ENCODE assay signal across 12 mouse cellular contexts in the genomic region with DNA sequence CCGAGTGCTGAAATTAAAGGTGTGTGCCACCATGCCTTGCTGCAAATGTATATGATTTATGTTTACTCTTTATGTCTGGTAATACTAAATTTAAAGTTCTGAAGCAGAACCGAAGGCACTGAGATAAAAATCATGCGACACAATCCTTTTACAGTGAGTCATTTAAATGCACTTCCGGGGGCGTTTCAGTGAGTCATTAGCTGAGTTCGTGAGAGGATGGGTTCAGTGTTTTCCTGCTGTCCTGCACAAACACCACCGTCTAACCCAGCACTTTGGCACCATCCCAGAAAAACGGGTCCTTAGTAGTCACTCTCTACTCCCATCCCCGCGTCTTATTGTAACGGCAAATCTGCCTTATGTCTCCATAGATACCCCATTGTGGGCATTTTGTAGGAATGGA. TPM values are rescaled to one million over a fixed set of nuclear protein-coding genes. Genes with fewer than 3 reads are reported as not detected.
DNase-seq lines count a peak whose midpoint lies in the region; ATAC-seq and TF ChIP-seq lines count a peak whose summit lies in the region.
"Had no signal": no experiment of that assay in that cellular context is flagged by ENCODE, and none has a peak within 500 bp of the region (broad histone marks: within the 10 kb centered on the region; RNA-seq: fewer than 3 reads in every experiment).

No protein-coding gene starts in this region.

- CTCF ChIA-PET in Patski (lab: Charles Lee), result interaction anchor here (1.4 to 1.8 kb wide), 2 partner anchors 30 to 49 kb away, joined by 4 to 11 read pairs; partner anchors contain the start of gene Ccdc126

- no peak overlapping the region for H3K4me2 ChIP-seq in hindbrain, postnatal 0 days (ENCODE audit: low read depth, low read length)
- H3K4me2 ChIP-seq in intestine, postnatal 0 days (replicated peaks; ENCODE audit: low read depth), result no peak overlapping the region
- H3K4me2 ChIP-seq: embryonic facial prominence, embryonic 15.5 days; heart, embryonic 13.5 days; hindbrain, embryonic 12.5 days; lung, embryonic 14.5 days; neural tube, embryonic 15.5 days had no signal

- ATAC-seq in hindbrain, postnatal 0 days, result no peak
- no peak for ATAC-seq in Patski
- no peak for ATAC-seq in intestine, postnatal 0 days

- H3K27me3 ChIP-seq in hindbrain, postnatal 0 days (ENCODE audit: insufficient read depth, low read length), result no peaks in the 10 kb centered on the region
- H3K27me3 ChIP-seq in hindbrain, embryonic 10.5 days (ENCODE audit: insufficient read depth, poor library complexity, severe bottlenecking), result no peaks in the 10 kb centered on the region
- H3K27me3 ChIP-seq in Patski, result no peaks in the 10 kb centered on the region
- H3K27me3 ChIP-seq in intestine, postnatal 0 days (replicated peaks; ENCODE audit: control insufficient read depth, insufficient read depth, low read length), result no peaks in the 10 kb centered on the region
- H3K27me3 ChIP-seq: embryonic facial prominence, embryonic 15.5 days; heart, embryonic 13.5 days; hindbrain, embryonic 12.5 days; neural tube, embryonic 15.5 days had no signal

- in situ Hi-C loops in Patski (cut with MboI; ENCODE audit: low pct_unique_long_range_greater_than_20kb), result loop anchor here (5.0 kb wide), 2 partner anchors 52 to 122 kb away; no protein-coding TSS in a partner anchor

- WGBS in hindbrain, postnatal 0 days, result 36% methylated on average over 11 of the region's 11 CpGs
- WGBS in hindbrain, embryonic 10.5 days, result 78% methylated on average over 11 of the region's 11 CpGs
- WGBS in intestine, postnatal 0 days, result 63% methylated on average over 11 of the region's 11 CpGs

- H3K4me1 ChIP-seq in hindbrain, postnatal 0 days (ENCODE audit: insufficient read depth, low read length), result no peaks in the 10 kb centered on the region
- peaks cover 11% of the 10 kb centered on the region for H3K4me1 ChIP-seq in hindbrain, embryonic 10.5 days (replicated peaks)
- H3K4me1 ChIP-seq in intestine, postnatal 0 days (replicated peaks; ENCODE audit: control insufficient read depth, insufficient read depth, low read length), result no peaks in the 10 kb centered on the region
- H3K4me1 ChIP-seq: embryonic facial prominence, embryonic 15.5 days; heart, embryonic 13.5 days; neural tube, embryonic 15.5 days had no signal

- peak; percentile 9 for DNase-seq in hindbrain, postnatal 0 days (ENCODE audit: low spot score)
- no peak for DNase-seq in hindbrain, embryonic 10.5 days (ENCODE audit: low spot score)
- DNase-seq in 3134 (ENCODE audit: extremely low read depth, insufficient read length, low spot score) (peak; percentile 22), 416B (ENCODE audit: low read depth) (peak; percentile 85), Patski (ENCODE audit: low read depth, low spot score) (peak; percentile 42)
- no peak for DNase-seq in thymus, postnatal 36 days

- no peak overlapping the region for H3K27ac ChIP-seq in hindbrain, postnatal 0 days
- no peak overlapping the region for H3K27ac ChIP-seq in hindbrain, embryonic 10.5 days
- no peak overlapping the region for H3K27ac ChIP-seq in intestine, postnatal 0 days (ENCODE audit: low read depth, low read length)
- H3K27ac ChIP-seq: embryonic facial prominence, embryonic 15.5 days; heart, embryonic 13.5 days; hindbrain, embryonic 12.5 days; neural tube, embryonic 15.5 days had no signal

- no peak overlapping the region for H3K4me3 ChIP-seq in hindbrain, postnatal 0 days (ENCODE audit: low read length)
- H3K4me3 ChIP-seq in hindbrain, embryonic 10.5 days, result no peak overlapping the region
- H3K4me3 ChIP-seq in intestine, postnatal 0 days (ENCODE audit: low read depth, low read length), result no peak overlapping the region
- H3K4me3 ChIP-seq: embryonic facial prominence, embryonic 15.5 days; heart, embryonic 13.5 days; hindbrain, embryonic 12.5 days; neural tube, embryonic 15.5 days had no signal

- H3K9me3 ChIP-seq in hindbrain, postnatal 0 days (ENCODE audit: low read length), result no peaks in the 10 kb centered on the region
- H3K9me3 ChIP-seq in hindbrain, embryonic 10.5 days, result no peaks in the 10 kb centered on the region
- H3K9me3 ChIP-seq in intestine, postnatal 0 days (ENCODE audit: control insufficient read depth), result no peaks in the 10 kb centered on the region
- H3K9me3 ChIP-seq: embryonic facial prominence, embryonic 15.5 days; heart, embryonic 13.5 days; hindbrain, embryonic 12.5 days; neural tube, embryonic 15.5 days had no signal

- POLR2A ChIA-PET in Patski (lab: Charles Lee), result no interaction called here

- TF ChIP-seq CTCF in hindbrain, postnatal 0 days (IDR thresholded peaks at IDR 0.05; ENCODE audit: low read depth), result no peak
- TF ChIP-seq CTCF in Patski (IDR thresholded peaks at IDR 0.05), result no peak
- no peak for TF ChIP-seq CTCF in intestine, postnatal 0 days (IDR thresholded peaks at IDR 0.05; ENCODE audit: low read depth)

- no peak overlapping the region for H3K9ac ChIP-seq in hindbrain, postnatal 0 days (replicated peaks; ENCODE audit: low read length)
- H3K9ac ChIP-seq in intestine, postnatal 0 days (ENCODE audit: low read depth, low read length), result no peak overlapping the region
- H3K9ac ChIP-seq: embryonic facial prominence, embryonic 15.5 days; heart, embryonic 13.5 days; hindbrain, embryonic 12.5 days; lung, embryonic 14.5 days; neural tube, embryonic 15.5 days had no signal

- H3K36me3 ChIP-seq in hindbrain, postnatal 0 days (ENCODE audit: insufficient read depth, low read length), result no peaks in the 10 kb centered on the region
- no peaks in the 10 kb centered on the region for H3K36me3 ChIP-seq in hindbrain, embryonic 10.5 days
- no peaks in the 10 kb centered on the region for H3K36me3 ChIP-seq in intestine, postnatal 0 days (ENCODE audit: control insufficient read depth, insufficient read depth)
- H3K36me3 ChIP-seq: embryonic facial prominence, embryonic 15.5 days; heart, embryonic 13.5 days; hindbrain, embryonic 12.5 days; neural tube, embryonic 15.5 days had no signal

RNA-seq across cellular contexts. Expression of gene Tra2a, which starts 6.1 kb away (rescaled TPM):
- 54.3 and 60.9 TPM in 2 replicates for total RNA-seq in hindbrain, postnatal 0 days (2014; rRNA removed)
- polyA plus RNA-seq in hindbrain, postnatal 0 days (2015; fragmentation: Nextera tagmentation; extraction: Ambion mirVana), result 43.0 and 44.6 TPM in 2 replicates
- 122 and 128 TPM in 2 replicates for polyA plus RNA-seq in hindbrain, embryonic 10.5 days (2016; fragmentation: Nextera tagmentation; extraction: Ambion mirVana)
- 104 TPM for polyA plus RNA-seq in Patski (2021)
- 30.2 and 30.5 TPM in 2 replicates for polyA plus RNA-seq in intestine, postnatal 0 days (2015; fragmentation: Nextera tagmentation; extraction: Ambion mirVana)

RNA-seq across cellular contexts. Expression of gene Ccdc126, which starts 49.2 kb away (rescaled TPM):
- total RNA-seq in hindbrain, postnatal 0 days (2014; rRNA removed), result 7.0 and 8.6 TPM in 2 replicates
- 7.1 and 8.4 TPM in 2 replicates for polyA plus RNA-seq in hindbrain, postnatal 0 days (2015; fragmentation: Nextera tagmentation; extraction: Ambion mirVana)
- 4.7 and 6.6 TPM in 2 replicates for polyA plus RNA-seq in hindbrain, embryonic 10.5 days (2016; fragmentation: Nextera tagmentation; extraction: Ambion mirVana)
- 19.1 TPM for polyA plus RNA-seq in Patski (2021)
- 7.7 and 9.2 TPM in 2 replicates for polyA plus RNA-seq in intestine, postnatal 0 days (2015; fragmentation: Nextera tagmentation; extraction: Ambion mirVana)

RNA-seq across cellular contexts. Expression of gene Igf2bp3, which starts 55.2 kb away (rescaled TPM):
- 8.9 and 13.3 TPM in 2 replicates for total RNA-seq in hindbrain, postnatal 0 days (2014; rRNA removed)
- polyA plus RNA-seq in hindbrain, postnatal 0 days (2015; fragmentation: Nextera tagmentation; extraction: Ambion mirVana), result 16.1 and 16.6 TPM in 2 replicates
- 127 and 143 TPM in 2 replicates for polyA plus RNA-seq in hindbrain, embryonic 10.5 days (2016; fragmentation: Nextera tagmentation; extraction: Ambion mirVana)
- polyA plus RNA-seq in Patski (2021), result 2.4 TPM
- 54.7 and 56.3 TPM in 2 replicates for polyA plus RNA-seq in intestine, postnatal 0 days (2015; fragmentation: Nextera tagmentation; extraction: Ambion mirVana)

Comparison
In these comparisons a context has a peak if more than half of its experiments do, and no peak if none do; other contexts are left out.
1. DNase-seq: peak in hindbrain, postnatal 0 days (single experiment), 3134 (single experiment), 416B (single experiment) and Patski (single experiment); none in hindbrain, embryonic 10.5 days (single experiment) and thymus, postnatal 36 days (0 of 2).